17 mouse cellular contexts compared by ENCODE assay signal in the genomic region with DNA sequence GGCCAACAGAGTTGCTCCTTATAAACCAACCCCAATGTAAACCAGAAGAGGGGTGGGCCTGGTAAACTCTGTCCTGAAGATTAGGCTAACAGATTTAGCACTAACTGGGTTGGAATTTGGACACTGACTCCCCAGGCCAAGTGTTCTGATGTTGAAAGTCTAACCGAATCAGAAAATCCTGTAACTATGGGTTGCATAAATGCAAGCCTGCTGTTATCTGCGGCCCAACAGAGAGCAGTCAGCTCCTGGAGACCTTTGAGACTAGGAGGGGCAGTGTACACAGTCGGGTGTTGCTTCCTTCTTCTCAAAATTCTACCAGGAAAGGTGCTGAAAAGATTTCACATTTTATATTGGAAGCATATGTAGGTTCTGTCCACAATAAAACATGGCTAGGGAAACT. TPM values are rescaled to one million over a fixed set of nuclear protein-coding genes. Genes with fewer than 3 reads are reported as not detected.
DNase-seq lines count a peak whose midpoint lies in the region; ATAC-seq and TF ChIP-seq lines count a peak whose summit lies in the region.
"Had no signal": no experiment of that assay in that cellular context is flagged by ENCODE, and none has a peak within 500 bp of the region (broad histone marks: within the 10 kb centered on the region; RNA-seq: fewer than 3 reads in every experiment).

No protein-coding gene starts in this region.

- H3K27ac ChIP-seq in liver, embryonic 12.5 days = 0 out of 2 replicates have a peak overlapping the region, but pooled peaks have one; percentile 8
- no peak overlapping the region for H3K27ac ChIP-seq in liver, embryonic 14.5 days
- no peak overlapping the region for H3K27ac ChIP-seq in forebrain, embryonic 13.5 days
- H3K27ac ChIP-seq: limb, embryonic 15.5 days had no signal

- TF ChIP-seq CTCF in liver, embryonic 14.5 days (IDR thresholded peaks at IDR 0.05; ENCODE audit: low read depth) = no peak

- H3K36me3 ChIP-seq in liver, embryonic 12.5 days = no peaks in the 10 kb centered on the region
- no peaks in the 10 kb centered on the region for H3K36me3 ChIP-seq in liver, embryonic 14.5 days (replicated peaks; ENCODE audit: control insufficient read depth, insufficient read depth, low read depth)
- no peaks in the 10 kb centered on the region for H3K36me3 ChIP-seq in forebrain, embryonic 13.5 days (ENCODE audit: poor library complexity, severe bottlenecking)
- H3K36me3 ChIP-seq: limb, embryonic 15.5 days had no signal

- no peak overlapping the region for H3K9ac ChIP-seq in liver, embryonic 12.5 days
- H3K9ac ChIP-seq in liver, embryonic 14.5 days (replicated peaks) = no peak overlapping the region
- no peak overlapping the region for H3K9ac ChIP-seq in forebrain, embryonic 13.5 days
- H3K9ac ChIP-seq: limb, embryonic 15.5 days had no signal

- no peak overlapping the region for H3K4me3 ChIP-seq in liver, embryonic 12.5 days
- H3K4me3 ChIP-seq in liver, embryonic 14.5 days (ENCODE audit: insufficient read depth in 1 of 2, low read depth in 2 of 2, low read length in 2 of 2) = no peak overlapping the region
- no peak overlapping the region for H3K4me3 ChIP-seq in forebrain, embryonic 13.5 days
- H3K4me3 ChIP-seq: limb, embryonic 15.5 days had no signal

- H3K27me3 ChIP-seq in liver, embryonic 12.5 days (replicated peaks) = no peaks in the 10 kb centered on the region
- H3K27me3 ChIP-seq in liver, embryonic 14.5 days (ENCODE audit: control insufficient read depth, insufficient read depth, low read length) = no peaks in the 10 kb centered on the region
- H3K27me3 ChIP-seq in forebrain, embryonic 13.5 days = no peaks in the 10 kb centered on the region
- H3K27me3 ChIP-seq: limb, embryonic 15.5 days had no signal

- no peak for DNase-seq in liver
- DNase-seq in kidney, adult 9 months = peak; percentile 77
- no peak for DNase-seq in liver, embryonic 14.5 days (ENCODE audit: low read depth in 3 of 3, low spot score in 3 of 3)
- peak; percentile 74 for DNase-seq in yolk sac, embryonic 10.5 days (ENCODE audit: low spot score)
- no peak for DNase-seq in retina, postnatal 1 day
- DNase-seq: adrenal gland, adult 2 months; cerebellum, adult 18-20 months; gastrocnemius, postnatal 36 days; right cerebral cortex, postnatal 25 days; thymus, postnatal 25 days had no signal

- no peaks in the 10 kb centered on the region for H3K9me3 ChIP-seq in liver, embryonic 12.5 days (replicated peaks)
- no peaks in the 10 kb centered on the region for H3K9me3 ChIP-seq in liver, embryonic 14.5 days (ENCODE audit: control insufficient read depth, low read length)
- no peaks in the 10 kb centered on the region for H3K9me3 ChIP-seq in forebrain, embryonic 13.5 days (replicated peaks)
- H3K9me3 ChIP-seq: limb, embryonic 15.5 days had no signal

- ATAC-seq in liver, embryonic 12.5 days = peak; percentile 55
- ATAC-seq in liver, embryonic 14.5 days (ENCODE audit: insufficient read depth) = peak; percentile 48; the same call in 1 of the 2 replicates
- no peak for ATAC-seq in forebrain, embryonic 13.5 days
- ATAC-seq: midbrain, embryonic 16.5 days had no signal

- TF ChIP-seq EP300 in liver, embryonic 14.5 days (IDR thresholded peaks at IDR 0.05; ENCODE audit: low read depth) = no peak

- no peak overlapping the region for H3K4me2 ChIP-seq in liver, embryonic 12.5 days
- H3K4me2 ChIP-seq in liver, embryonic 14.5 days (ENCODE audit: low read depth) = no peak overlapping the region
- no peak overlapping the region for H3K4me2 ChIP-seq in forebrain, embryonic 13.5 days
- H3K4me2 ChIP-seq: limb, embryonic 15.5 days had no signal

- H3K4me1 ChIP-seq in liver, embryonic 12.5 days = 0 out of 2 replicates have a peak, but pooled peaks cover 3% of the 10 kb centered on the region
- H3K4me1 ChIP-seq in liver, embryonic 14.5 days (replicated peaks; ENCODE audit: control insufficient read depth in 2 of 2, insufficient read depth in 2 of 2, low read length in 1 of 2) = peaks cover 0 to 10% of the 10 kb centered on the region in 2 experiments; a peak in 2 of 4 replicates
- no peaks in the 10 kb centered on the region for H3K4me1 ChIP-seq in forebrain, embryonic 13.5 days
- H3K4me1 ChIP-seq: limb, embryonic 15.5 days had no signal

- WGBS in liver, embryonic 12.5 days (ENCODE audit: insufficient replicate concordance) = 50% methylated on average over 3 of the region's 3 CpGs
- 41% methylated on average over 3 of the region's 3 CpGs for WGBS in liver, embryonic 14.5 days (ENCODE audit: insufficient replicate concordance)
- 90% methylated on average over 3 of the region's 3 CpGs for WGBS in forebrain, embryonic 13.5 days

RNA-seq across cellular contexts. Expression of a gene that starts 39.8 kb away (rescaled TPM):
- polyA plus RNA-seq in liver, embryonic 12.5 days (2016; fragmentation: Nextera tagmentation; extraction: Ambion mirVana) = 0.18 TPM in 1 of 2 replicates, not detected in the other
- 0.02 and 0.05 TPM in 2 replicates for polyA plus RNA-seq in liver, embryonic 14.5 days (2012; rRNA removed)
- polyA plus RNA-seq in liver, embryonic 14.5 days (2014; fragmentation: Nextera tagmentation; extraction: Ambion mirVana) = not detected in 2 replicates
- polyA plus RNA-seq in forebrain, embryonic 13.5 days (2015; fragmentation: Nextera tagmentation; extraction: Ambion mirVana) = not detected in 2 replicates
- polyA plus RNA-seq: C2C12; embryonic facial prominence, embryonic 11.5 days; midbrain, embryonic 16.5 days; neural tube, embryonic 11.5 days had no signal

Comparison
In these comparisons a context has a peak if more than half of its experiments do, and no peak if none do; other contexts are left out.
1. DNase-seq: peak in kidney, adult 9 months (single experiment) and yolk sac, embryonic 10.5 days (single experiment); none in liver (single experiment), liver, embryonic 14.5 days (0 of 3) and retina, postnatal 1 day (single experiment).